Mouse (Mus musculus): ENCODE data around the gene Megf9.

Gene Megf9

GRCm38 (mm10) chr4:70534891-70535269, at the start of gene Megf9:
Megf9 (minus strand) TSS chr4:70534995.
- peak; percentile 98 for DNase-seq (ENCODE audit: low spot score)

DNA sequence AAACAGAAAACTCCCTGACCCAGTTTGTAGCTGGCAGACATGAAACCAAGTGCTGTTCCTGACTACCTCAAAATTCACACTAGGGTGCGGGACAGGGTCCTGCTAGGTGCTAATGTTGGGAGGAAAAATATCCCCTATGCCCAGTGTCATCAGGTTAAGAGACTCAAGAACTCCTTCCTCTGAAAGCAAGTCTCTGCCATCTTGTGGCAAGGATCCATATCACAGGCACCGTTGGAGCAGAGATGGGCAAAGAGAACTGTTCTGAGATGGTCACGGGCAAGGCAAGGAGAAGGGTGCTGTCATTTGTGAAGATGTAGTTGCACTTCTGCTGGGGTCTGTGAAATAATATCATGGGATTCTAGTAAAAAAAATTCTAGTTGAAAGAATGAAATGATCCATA, 44.9 kb upstream of the Megf9 start:
- DNase-seq (ENCODE audit: low spot score) = peak; percentile 53

GRCm38 (mm10) chr4:70578301-70578700, 43.5 kb upstream of the Megf9 start:
- DNase-seq (ENCODE audit: low spot score) = no peak

DNA sequence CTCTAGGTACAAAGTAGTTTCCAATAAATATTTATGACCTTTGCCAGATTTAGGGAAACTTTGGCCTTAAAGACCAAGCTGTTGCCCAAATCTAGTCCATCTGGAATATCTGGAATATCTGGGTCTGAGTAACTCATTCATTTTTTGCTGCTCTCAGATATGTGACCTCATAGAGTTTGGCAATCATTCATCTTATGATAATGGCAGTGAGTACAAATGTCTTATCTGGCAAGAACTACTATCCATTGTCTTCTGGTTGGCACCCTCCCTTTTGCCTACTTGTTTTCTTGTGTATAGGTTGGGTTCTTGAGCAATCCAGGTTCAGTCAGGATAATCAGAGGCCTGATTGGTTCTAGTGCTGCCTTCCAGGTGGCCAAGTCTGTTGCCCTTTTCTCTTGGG, 41.3 kb upstream of the Megf9 start:
- DNase-seq (ENCODE audit: low spot score) = no peak

GRCm38 (mm10) chr4:70573926-70574325, 39.1 kb upstream of the Megf9 start:
- DNase-seq (ENCODE audit: low spot score) = no peak

GRCm38 (mm10) chr4:70553888-70554287, 19.1 kb upstream of the Megf9 start:
- DNase-seq (ENCODE audit: low spot score) = no peak

- DNase-seq (ENCODE audit: low spot score) = no peak
These were observed 18.5 kb upstream of the Megf9 start for GRCm38 (mm10) chr4:70553230-70553797.

DNA sequence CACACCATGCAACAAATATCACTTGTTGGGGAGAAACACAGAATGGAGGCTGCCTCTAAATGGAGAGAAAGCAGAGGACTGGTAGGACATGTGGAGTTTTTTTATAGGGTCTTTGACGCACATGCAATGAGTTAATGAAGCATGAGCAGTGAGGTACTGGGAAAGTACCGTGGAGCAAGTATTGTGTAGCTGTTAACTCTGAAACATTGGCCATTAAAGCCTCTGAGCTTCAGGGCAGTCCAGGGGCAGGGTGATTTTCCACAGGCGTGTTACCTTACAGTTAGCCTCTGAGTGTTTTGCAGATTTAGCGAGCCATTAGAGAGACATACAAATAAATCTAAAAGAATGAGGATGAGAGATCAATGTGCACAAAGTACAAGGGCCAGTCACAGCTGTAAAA, 17.3 kb upstream of the Megf9 start:
- DNase-seq (ENCODE audit: low spot score) = no peak

DNA sequence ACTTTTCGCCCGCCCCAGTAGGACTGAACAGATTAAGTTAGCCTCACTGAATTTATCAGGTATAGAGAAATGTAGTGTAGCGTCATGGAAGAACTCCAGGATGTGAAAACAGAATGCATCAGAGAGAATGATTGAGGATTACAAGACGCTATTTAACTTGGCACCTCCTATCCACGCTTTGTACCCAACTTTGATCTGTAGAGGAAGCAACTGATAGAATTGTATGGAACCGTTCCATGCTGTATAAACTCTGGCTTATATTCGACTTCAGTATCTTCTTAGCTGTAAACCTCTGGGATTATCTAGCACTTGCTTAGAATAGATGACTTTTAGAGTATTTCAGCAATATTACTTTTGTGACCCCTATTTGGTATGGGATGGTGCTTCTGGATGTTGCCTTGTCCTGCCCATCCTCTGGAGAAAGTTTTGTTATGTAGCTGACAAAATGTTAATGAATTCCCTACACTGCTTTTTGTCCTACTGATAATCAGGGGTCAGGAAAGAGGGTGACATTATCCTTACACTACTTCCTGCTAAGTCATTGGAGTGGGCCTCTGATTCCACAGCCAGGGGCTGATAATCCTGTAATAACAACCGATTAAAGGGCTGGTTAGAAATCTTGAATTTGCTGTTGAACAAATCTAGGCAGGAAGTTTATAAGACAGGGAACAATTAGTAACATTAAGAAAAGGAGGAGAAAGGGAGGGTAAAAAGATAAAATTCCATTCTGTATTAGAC, 12.8 kb upstream of the Megf9 start:
- no peak for DNase-seq (ENCODE audit: low spot score)

DNA sequence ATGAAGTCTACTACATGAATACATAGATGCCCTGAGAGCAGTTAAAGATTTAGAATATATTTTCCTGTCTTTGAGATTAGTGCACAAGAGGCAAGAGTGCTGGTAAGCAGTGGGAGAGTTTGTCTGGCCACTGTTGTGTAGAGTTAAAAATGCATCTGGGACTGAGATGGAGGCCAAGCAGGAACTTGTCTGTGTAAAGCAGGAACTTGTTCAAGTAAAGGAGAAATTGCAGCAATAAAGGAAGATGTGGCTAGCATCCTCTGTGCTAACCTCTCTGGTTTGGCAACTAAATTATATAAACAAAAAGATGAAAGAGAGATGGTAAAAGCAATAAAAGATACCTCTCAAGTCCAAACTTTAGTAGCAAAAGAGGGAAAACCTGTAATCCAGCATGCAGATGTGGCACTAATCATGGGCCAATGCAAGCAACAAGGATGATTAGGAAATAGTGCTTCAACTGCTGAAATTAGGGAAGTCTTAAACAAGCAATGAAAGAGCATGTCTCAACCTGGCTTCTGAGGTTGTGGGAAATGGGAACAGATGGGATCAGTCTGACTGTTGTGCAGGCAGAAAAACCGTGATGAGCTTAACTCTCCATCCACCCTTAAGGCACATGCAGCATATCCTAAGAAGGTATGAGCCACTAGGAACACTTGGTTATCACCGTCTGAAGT, 11.2 kb upstream of the Megf9 start:
- no peak for DNase-seq (ENCODE audit: low spot score)

DNA sequence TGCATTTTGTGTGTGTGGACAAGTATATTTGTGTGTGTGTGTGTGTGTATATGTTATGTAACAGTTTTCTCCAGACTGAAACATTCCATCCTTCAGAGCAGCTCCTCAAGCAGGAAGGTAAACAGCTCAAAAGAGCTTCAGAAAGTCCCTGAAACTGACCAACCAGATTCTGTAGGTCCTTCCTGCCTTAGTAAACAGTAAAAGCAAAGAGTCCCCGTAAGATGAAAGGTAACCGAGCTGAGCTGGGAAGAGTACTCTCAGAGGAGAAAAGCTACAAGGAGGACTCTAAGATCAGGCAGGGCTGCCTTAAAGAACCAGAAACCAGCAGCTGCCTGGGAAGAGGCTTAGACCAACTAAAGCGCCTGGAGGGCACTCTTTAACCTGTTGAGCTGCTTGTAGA, 9.6 kb upstream of the Megf9 start:
- no peak for DNase-seq (ENCODE audit: low spot score)

- DNase-seq (ENCODE audit: low spot score) = no peak
These were observed 7.6 kb upstream of the Megf9 start for GRCm38 (mm10) chr4:70542387-70542786.

GRCm38 (mm10) chr4:70540743-70541142, 5.9 kb upstream of the Megf9 start:
- DNase-seq (ENCODE audit: low spot score) = no peak

GRCm38 (mm10) chr4:70536661-70537580, 2.1 kb upstream of the Megf9 start:
- DNase-seq (ENCODE audit: low spot score) = no peak

GRCm38 (mm10) chr4:70535711-70536311, 1.0 kb upstream of the Megf9 start:
- DNase-seq (ENCODE audit: low spot score) = peak; percentile 66

GRCm38 (mm10) chr4:70535289-70535688, 494 bp upstream of the Megf9 start:
- no peak for DNase-seq (ENCODE audit: low spot score)

- peak; percentile 26 for DNase-seq (ENCODE audit: low spot score)
These were observed 511 bp downstream of the Megf9 start for GRCm38 (mm10) chr4:70534078-70534890.

GRCm38 (mm10) chr4:70533056-70533805, 1.6 kb downstream of the Megf9 start:
- no peak for DNase-seq (ENCODE audit: low spot score)

DNA sequence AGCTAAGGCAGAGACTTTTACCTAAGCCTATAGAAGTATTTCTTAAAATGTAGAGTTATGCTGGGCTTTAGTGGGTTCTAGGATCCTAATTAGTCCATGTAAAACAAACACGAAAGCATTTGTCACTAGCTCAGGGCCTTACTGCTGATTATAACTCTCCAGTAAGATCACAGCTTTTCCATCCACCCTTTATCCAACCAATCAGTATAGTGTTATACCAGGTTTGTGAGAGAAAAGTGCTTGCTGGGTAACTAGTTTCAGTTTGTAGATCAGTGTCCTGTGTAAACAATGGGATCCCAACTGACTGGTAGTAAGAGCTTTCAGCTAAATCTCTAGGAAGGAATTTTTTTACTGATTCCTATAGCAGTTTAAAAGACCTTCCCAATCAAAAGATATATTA, 3.8 kb downstream of the Megf9 start:
- no peak for DNase-seq (ENCODE audit: low spot score)

DNA sequence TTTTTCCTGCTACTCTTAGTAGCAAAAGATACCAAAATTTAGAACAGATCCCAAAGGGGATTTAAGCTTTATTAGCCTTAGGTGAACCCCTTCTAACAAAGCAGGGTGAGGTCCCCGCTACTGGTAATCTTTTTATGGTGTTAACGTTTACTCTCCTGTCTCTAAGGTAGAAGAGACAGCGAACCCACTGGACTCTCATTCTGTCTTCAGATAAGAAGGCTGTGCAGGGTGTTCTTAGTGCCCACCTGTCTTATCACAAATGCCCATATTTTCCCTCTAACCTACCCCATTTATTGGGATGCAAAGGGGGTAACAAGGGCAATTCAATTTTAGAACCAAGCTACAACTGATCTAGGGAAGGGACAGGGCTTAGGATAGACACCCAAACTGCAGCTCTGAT, 6.2 kb downstream of the Megf9 start:
- DNase-seq (ENCODE audit: low spot score) = no peak
